Mouse (Mus musculus) intestine, embryonic 15.5 days (tissue): Measurements from ENCODE around the gene Dlx5. TPM values are rescaled to one million over a fixed set of nuclear protein-coding genes. Genes with fewer than 3 reads are reported as not detected.

Experiments
- ATAC-seq: fragments of 200-750 bp; cut with Nextera tagmentation; 2 replicates; pipeline ENCODE4 v1.8.0; 2017; ENCODE audit warnings: moderate TSS enrichment, moderate library complexity
- H3K27ac ChIP-seq: fragments of 300-500 bp; sonication (generic); 2 replicates; pipeline ENCODE4 v1.5.1; 2015; ENCODE audit warnings: mild to moderate bottlenecking, inconsistent platforms
- H3K27me3 ChIP-seq: fragments of 300-500 bp; sonication (generic); replicated peaks from 2 replicates; pipeline ENCODE4 v1.6.1; 2015; ENCODE audit warnings: inconsistent platforms
- H3K36me3 ChIP-seq: fragments of 300-500 bp; sonication (generic); 2 replicates; pipeline ENCODE4 v1.6.1; 2015; ENCODE audit warnings: inconsistent platforms
- H3K4me1 ChIP-seq: fragments of 300-500 bp; sonication (generic); replicated peaks from 2 replicates; pipeline ENCODE4 v1.6.1; 2015; ENCODE audit warnings: inconsistent platforms
- H3K4me2 ChIP-seq: fragments of 300-500 bp; sonication (generic); replicated peaks from 2 replicates; pipeline ENCODE4 v1.6.1; 2015; ENCODE audit warnings: mild to moderate bottlenecking, inconsistent platforms
- H3K4me3 ChIP-seq: fragments of 300-500 bp; sonication (generic); replicated peaks from 2 replicates; pipeline ENCODE4 v1.5.1; 2015; ENCODE audit warnings: inconsistent platforms
- H3K9ac ChIP-seq: fragments of 300-500 bp; sonication (generic); 2 replicates; pipeline ENCODE4 v1.6.1; 2015; ENCODE audit warnings: inconsistent platforms
- H3K9me3 ChIP-seq: fragments of 300-500 bp; sonication (generic); 2 replicates; pipeline ENCODE4 v1.6.1; 2016; ENCODE audit warnings: inconsistent platforms
- WGBS: fragments of 180-500 bp; shearing (Covaris S2); methylation state at CpG from one replicate; pipeline ENCODE4 v1.1.7; 2015; 5-methylcytosine and 5-hydroxymethylcytosine counted together
- polyA plus RNA-seq: library from polyadenylated mRNA; unstranded; fragments of >200 nt; fragmentation: Nextera tagmentation; extraction: Ambion mirVana; gene quantifications from 2 replicates; pipeline ENCODE4 v1.2.1, GENCODE M21; 2015

Dlx5 gene
- polyA plus RNA-seq, 1 experiment from 2014 or later = 2.1 TPM

GRCm38 (mm10) chr6:6854176-6854575 lies 27.7 kb downstream of the Dlx5 start:
- no peak for ATAC-seq
- Histone ChIP-seq H3K4me3 (no peak overlapping the region), H3K27me3 (peaks cover 81% of the 10 kb centered on the region), H3K9me3 (no peaks in the 10 kb centered on the region), H3K27ac (no peak overlapping the region), H3K4me1 (no peaks in the 10 kb centered on the region), H3K4me2 (no peak overlapping the region), H3K9ac (no peak overlapping the region), H3K36me3 (no peaks in the 10 kb centered on the region)
- 4% methylated on average over 9 of the region's 9 CpGs for WGBS

GRCm38 (mm10) chr6:6852944-6853343 lies 28.9 kb downstream of the Dlx5 start:
- Histone ChIP-seq H3K27ac (no peak overlapping the region), H3K4me1 (no peaks in the 10 kb centered on the region), H3K9me3 (no peaks in the 10 kb centered on the region), H3K4me2 (no peak overlapping the region), H3K4me3 (no peak overlapping the region), H3K36me3 (no peaks in the 10 kb centered on the region), H3K9ac (no peak overlapping the region), H3K27me3 (peaks cover 78% of the 10 kb centered on the region)
- 21% methylated on average over 3 of the region's 3 CpGs for WGBS
- ATAC-seq = no peak

- Histone ChIP-seq H3K9me3 (no peaks in the 10 kb centered on the region), H3K27me3 (peaks cover 75% of the 10 kb centered on the region), H3K9ac (no peak overlapping the region), H3K4me1 (no peaks in the 10 kb centered on the region), H3K27ac (no peak overlapping the region), H3K36me3 (no peaks in the 10 kb centered on the region), H3K4me3 (no peak overlapping the region), H3K4me2 (no peak overlapping the region)
- 6% methylated on average over 10 of the region's 10 CpGs for WGBS
- no peak for ATAC-seq
Measured at GRCm38 (mm10) chr6:6851166-6851565, 30.7 kb downstream of the Dlx5 start.

GRCm38 (mm10) chr6:6850324-6851060 lies 31.4 kb downstream of the Dlx5 start:
- H3K27ac ChIP-seq = no peak overlapping the region
- H3K9ac ChIP-seq = no peak overlapping the region
- no peak for ATAC-seq
- H3K4me1 ChIP-seq = no peaks in the 10 kb centered on the region
- no peaks in the 10 kb centered on the region for H3K9me3 ChIP-seq
- no peak overlapping the region for H3K4me3 ChIP-seq
- peaks cover 68% of the 10 kb centered on the region for H3K27me3 ChIP-seq
- 3% methylated on average over 26 of the region's 26 CpGs for WGBS
- no peak overlapping the region for H3K4me2 ChIP-seq
- H3K36me3 ChIP-seq = no peaks in the 10 kb centered on the region

- H3K4me3 ChIP-seq = no peak overlapping the region
- no peaks in the 10 kb centered on the region for H3K4me1 ChIP-seq
- peaks cover 60% of the 10 kb centered on the region for H3K27me3 ChIP-seq
- H3K9me3 ChIP-seq = no peaks in the 10 kb centered on the region
- ATAC-seq = no peak
- no peak overlapping the region for H3K9ac ChIP-seq
- WGBS = 3% methylated on average over 12 of the region's 12 CpGs
- H3K27ac ChIP-seq = no peak overlapping the region
- H3K36me3 ChIP-seq = no peaks in the 10 kb centered on the region
- no peak overlapping the region for H3K4me2 ChIP-seq
Measured at GRCm38 (mm10) chr6:6849744-6850143, 32.1 kb downstream of the Dlx5 start.

GRCm38 (mm10) chr6:6848541-6848940 lies 33.3 kb downstream of the Dlx5 start:
- WGBS = 23% methylated on average over 4 of the region's 4 CpGs
- no peaks in the 10 kb centered on the region for H3K36me3 ChIP-seq

GRCm38 (mm10) chr6:6833301-6833700 lies 48.6 kb downstream of the Dlx5 start:
- ATAC-seq = no peak
- Histone ChIP-seq H3K36me3 (no peaks in the 10 kb centered on the region), H3K27me3 (no peaks in the 10 kb centered on the region), H3K9ac (no peak overlapping the region), H3K4me1 (no peaks in the 10 kb centered on the region), H3K4me2 (no peak overlapping the region), H3K27ac (no peak overlapping the region), H3K4me3 (no peak overlapping the region), H3K9me3 (no peaks in the 10 kb centered on the region)
- WGBS = 90% methylated on average over 3 of the region's 3 CpGs

More at GRCm38 (mm10) chr6:6848541-6848940, 33.3 kb downstream of the Dlx5 start:
- ATAC-seq = no peak
- Histone ChIP-seq H3K4me1 (no peaks in the 10 kb centered on the region), H3K27ac (no peak overlapping the region), H3K9me3 (no peaks in the 10 kb centered on the region), H3K4me3 (no peak overlapping the region), H3K27me3 (peaks cover 53% of the 10 kb centered on the region), H3K4me2 (no peak overlapping the region), H3K9ac (no peak overlapping the region)

GRCm38 (mm10) chr6:6830446-6830845 lies 51.4 kb downstream of the Dlx5 start:
- Histone ChIP-seq H3K36me3 (no peaks in the 10 kb centered on the region), H3K27ac (no peak overlapping the region), H3K4me2 (no peak overlapping the region), H3K9me3 (no peaks in the 10 kb centered on the region), H3K9ac (no peak overlapping the region), H3K4me1 (no peaks in the 10 kb centered on the region), H3K4me3 (no peak overlapping the region), H3K27me3 (no peaks in the 10 kb centered on the region)
- no peak for ATAC-seq
- WGBS = 70% methylated on average over 7 of the region's 7 CpGs

Other genes with a start within 250 kb of the Dlx5 start
- 0.16 TPM in 1 of 2 replicates, not detected in the other for gene Dlx6, start 18.8 kb downstream of the Dlx5 start, polyA plus RNA-seq
- gene Sdhaf3, start 73.9 kb upstream of the Dlx5 start, polyA plus RNA-seq = 5.8 and 6.1 TPM in 2 replicates